Mouse (Mus musculus) heart, adult 18-20 months (tissue): ENCODE measurements around the gene Lyrm1. TPM values are rescaled to one million over a fixed set of nuclear protein-coding genes. Genes with fewer than 3 reads are reported as not detected.

Experiments used
- DNase-seq, 2 experiments: peaks; one replicate each; pipeline ENCODE4 v3.0.0; 2021 to 2022; ENCODE audit warnings: mixed read lengths in 1 of 2
- long read RNA-seq, 2 experiments: library from polyadenylated mRNA; stranded (forward); transcript quantifications; one replicate each; pipeline ENCODE4 v2.0.0; 2021
- total RNA-seq, 2 experiments: library from RNA; stranded (reverse); gene quantifications; 2 replicates each; pipeline ENCODE4 v1.2.3; 2021

The Lyrm1 gene
- 1 to 10 TPM; 7.2 to 9.6 TPM for total RNA-seq
- long read RNA-seq, experiment 1, partial matches to known transcripts, result 1 of 6 reads
- long read RNA-seq, experiment 1, other reads (novel, unspliced or antisense), result 1 of 6 reads
- long read RNA-seq, experiment 2, partial matches to known transcripts, result 1 of 4 reads
- long read RNA-seq, experiment 2, other reads (novel, unspliced or antisense), result 1 of 4 reads

- DNase-seq, result peak; percentile 97 to 98
Observed at GRCm38 (mm10) chr7:119895639-119896512, at the start of gene Lyrm1, which contains the start of gene Dcun1d3. Gene Lyrm1, plus strand, starts transcription at chr7:119895861. Gene Dcun1d3, minus strand, starts transcription at chr7:119896298.

- no peak for DNase-seq
Observed at GRCm38 (mm10) chr7:119847396-119847795, 48.3 kb upstream of the Lyrm1 start.

- DNase-seq, result peak; percentile 58 to 92
Observed at GRCm38 (mm10) chr7:119849096-119849495, 46.6 kb upstream of the Lyrm1 start.

GRCm38 (mm10) chr7:119850737-119851136, 44.9 kb upstream of the Lyrm1 start:
- peak; percentile 70 to 77 for DNase-seq

GRCm38 (mm10) chr7:119852494-119852893, 43.2 kb upstream of the Lyrm1 start:
- no peak for DNase-seq

GRCm38 (mm10) chr7:119853186-119853585, 42.5 kb upstream of the Lyrm1 start:
- DNase-seq, result no peak

- DNase-seq, result no peak
Observed at GRCm38 (mm10) chr7:119854362-119854761, 41.3 kb upstream of the Lyrm1 start.

GRCm38 (mm10) chr7:119855031-119855430, 40.6 kb upstream of the Lyrm1 start:
- no peak for DNase-seq

GRCm38 (mm10) chr7:119859476-119859875, 36.2 kb upstream of the Lyrm1 start:
- DNase-seq, result no peak

GRCm38 (mm10) chr7:119860116-119860515, 35.5 kb upstream of the Lyrm1 start:
- DNase-seq, result no peak

GRCm38 (mm10) chr7:119860554-119860953, 35.1 kb upstream of the Lyrm1 start:
- no peak for DNase-seq

- no peak for DNase-seq
Observed at GRCm38 (mm10) chr7:119860971-119861334, 34.7 kb upstream of the Lyrm1 start.

- peak; percentile 48 to 75 for DNase-seq
Observed at GRCm38 (mm10) chr7:119861335-119862091, 34.1 kb upstream of the Lyrm1 start.

- no peak for DNase-seq
Observed at GRCm38 (mm10) chr7:119862167-119862566, 33.5 kb upstream of the Lyrm1 start.

- DNase-seq, result no peak
Observed at GRCm38 (mm10) chr7:119864500-119864899, 31.2 kb upstream of the Lyrm1 start.

GRCm38 (mm10) chr7:119866136-119866535, 29.5 kb upstream of the Lyrm1 start:
- peak in 1 of 2 experiments; percentile 22 for DNase-seq

- DNase-seq, result no peak
Observed at GRCm38 (mm10) chr7:119872204-119872603, 23.5 kb upstream of the Lyrm1 start.

GRCm38 (mm10) chr7:119873050-119873449, 22.6 kb upstream of the Lyrm1 start:
- no peak for DNase-seq

GRCm38 (mm10) chr7:119875776-119876440, 19.8 kb upstream of the Lyrm1 start:
- DNase-seq, result peak in 1 of 2 experiments; percentile 60

- no peak for DNase-seq
Observed at GRCm38 (mm10) chr7:119879171-119879570, 16.5 kb upstream of the Lyrm1 start.

- DNase-seq, result peak; percentile 50 to 63
Observed at GRCm38 (mm10) chr7:119880345-119880744, 15.3 kb upstream of the Lyrm1 start.

- DNase-seq, result no peak
Observed at GRCm38 (mm10) chr7:119881229-119881628, 14.4 kb upstream of the Lyrm1 start.
